Mouse (Mus musculus): ENCODE data around the gene Fstl4. TPM values are rescaled to one million over a fixed set of nuclear protein-coding genes. Genes with fewer than 3 reads are reported as not detected.

Fstl4 gene
- polyA plus RNA-seq, 1 experiment from 2014 or later = 5.7 TPM

- Histone ChIP-seq H3K4me1 (replicated peaks) (no peaks in the 10 kb centered on the region), H3K27ac (no peak overlapping the region), H3K4me2 (no peak overlapping the region), H3K4me3 (no peak overlapping the region), H3K9ac (no peak overlapping the region), H3K27me3 (no peaks in the 10 kb centered on the region), H3K9me3 (replicated peaks) (no peaks in the 10 kb centered on the region), H3K36me3 (no peaks in the 10 kb centered on the region)
- ATAC-seq (replicated peaks; ENCODE audit: insufficient number of reproducible peaks, insufficient read depth, low FRiP score, low read depth) = no peak
- 81% methylated on average over 10 of the region's 10 CpGs for WGBS
These were observed 376.4 kb downstream of the Fstl4 start for GRCm38 (mm10) chr11:53140722-53141400.

- H3K4me1 ChIP-seq (replicated peaks) = no peaks in the 10 kb centered on the region
- no peak for ATAC-seq (replicated peaks; ENCODE audit: insufficient number of reproducible peaks, insufficient read depth, low FRiP score, low read depth)
- no peak overlapping the region for H3K4me2 ChIP-seq
- no peaks in the 10 kb centered on the region for H3K9me3 ChIP-seq (replicated peaks)
- H3K36me3 ChIP-seq = no peaks in the 10 kb centered on the region
- 78% methylated on average over 5 of the region's 5 CpGs for WGBS
- no peak overlapping the region for H3K4me3 ChIP-seq
- H3K9ac ChIP-seq = no peak overlapping the region
- no peaks in the 10 kb centered on the region for H3K27me3 ChIP-seq
- no peak overlapping the region for H3K27ac ChIP-seq
These were observed 379.1 kb downstream of the Fstl4 start for GRCm38 (mm10) chr11:53143522-53143921.

GRCm38 (mm10) chr11:53144506-53144905 is 380.1 kb downstream of the Fstl4 start:
- WGBS = 59% methylated on average over 5 of the region's 5 CpGs
- no peaks in the 10 kb centered on the region for H3K36me3 ChIP-seq
- H3K4me1 ChIP-seq (replicated peaks) = no peaks in the 10 kb centered on the region
- no peak for ATAC-seq (replicated peaks; ENCODE audit: insufficient number of reproducible peaks, insufficient read depth, low FRiP score, low read depth)
- no peak overlapping the region for H3K27ac ChIP-seq
- no peak overlapping the region for H3K4me2 ChIP-seq
- no peak overlapping the region for H3K9ac ChIP-seq
- H3K4me3 ChIP-seq = no peak overlapping the region
- no peaks in the 10 kb centered on the region for H3K27me3 ChIP-seq
- H3K9me3 ChIP-seq (replicated peaks) = no peaks in the 10 kb centered on the region

- WGBS = 39% methylated on average over 4 of the region's 4 CpGs
- no peaks in the 10 kb centered on the region for H3K9me3 ChIP-seq (replicated peaks)
- H3K4me3 ChIP-seq = no peak overlapping the region
- no peak overlapping the region for H3K9ac ChIP-seq
- no peak overlapping the region for H3K27ac ChIP-seq
- H3K36me3 ChIP-seq = no peaks in the 10 kb centered on the region
- H3K4me2 ChIP-seq = no peak overlapping the region
- H3K27me3 ChIP-seq = no peaks in the 10 kb centered on the region
- H3K4me1 ChIP-seq (replicated peaks) = no peaks in the 10 kb centered on the region
- ATAC-seq (replicated peaks; ENCODE audit: insufficient number of reproducible peaks, insufficient read depth, low FRiP score, low read depth) = 0 out of 2 replicates have a peak, but pooled peaks have one; percentile 10
These were observed 381.9 kb downstream of the Fstl4 start for GRCm38 (mm10) chr11:53146290-53146689.

- WGBS = 80% methylated on average over 7 of the region's 7 CpGs
- ATAC-seq (replicated peaks; ENCODE audit: insufficient number of reproducible peaks, insufficient read depth, low FRiP score, low read depth) = no peak
These were observed 392.0 kb downstream of the Fstl4 start for GRCm38 (mm10) chr11:53156463-53156862.

GRCm38 (mm10) chr11:53157621-53158259 is 393.3 kb downstream of the Fstl4 start:
- Histone ChIP-seq H3K9me3 (replicated peaks) (no peaks in the 10 kb centered on the region), H3K36me3 (no peaks in the 10 kb centered on the region), H3K9ac (no peak overlapping the region), H3K4me2 (no peak overlapping the region), H3K4me3 (no peak overlapping the region), H3K27ac (no peak overlapping the region), H3K4me1 (replicated peaks) (no peaks in the 10 kb centered on the region), H3K27me3 (no peaks in the 10 kb centered on the region)
- ATAC-seq (replicated peaks; ENCODE audit: insufficient number of reproducible peaks, insufficient read depth, low FRiP score, low read depth) = no peak
- WGBS = 68% methylated on average over 6 of the region's 6 CpGs

More at GRCm38 (mm10) chr11:53156463-53156862, 392.0 kb downstream of the Fstl4 start:
- Histone ChIP-seq H3K9ac (no peak overlapping the region), H3K4me2 (no peak overlapping the region), H3K36me3 (no peaks in the 10 kb centered on the region), H3K27ac (no peak overlapping the region), H3K9me3 (replicated peaks) (no peaks in the 10 kb centered on the region), H3K27me3 (no peaks in the 10 kb centered on the region), H3K4me3 (no peak overlapping the region), H3K4me1 (replicated peaks) (no peaks in the 10 kb centered on the region)

GRCm38 (mm10) chr11:53162385-53162784 is 398.0 kb downstream of the Fstl4 start:
- Histone ChIP-seq H3K9me3 (replicated peaks) (no peaks in the 10 kb centered on the region), H3K36me3 (no peaks in the 10 kb centered on the region), H3K4me2 (no peak overlapping the region), H3K4me1 (replicated peaks) (no peaks in the 10 kb centered on the region), H3K9ac (no peak overlapping the region), H3K4me3 (no peak overlapping the region), H3K27me3 (no peaks in the 10 kb centered on the region), H3K27ac (no peak overlapping the region)
- WGBS = 81% methylated on average over 6 of the region's 6 CpGs
- no peak for ATAC-seq (replicated peaks; ENCODE audit: insufficient number of reproducible peaks, insufficient read depth, low FRiP score, low read depth)

- Histone ChIP-seq H3K4me3 (no peak overlapping the region), H3K27me3 (no peaks in the 10 kb centered on the region), H3K9me3 (replicated peaks) (no peaks in the 10 kb centered on the region), H3K36me3 (no peaks in the 10 kb centered on the region), H3K4me2 (no peak overlapping the region), H3K27ac (no peak overlapping the region), H3K4me1 (replicated peaks) (no peaks in the 10 kb centered on the region), H3K9ac (no peak overlapping the region)
- no peak for ATAC-seq (replicated peaks; ENCODE audit: insufficient number of reproducible peaks, insufficient read depth, low FRiP score, low read depth)
- 52% methylated on average over 2 of the region's 2 CpGs for WGBS
These were observed 402.0 kb downstream of the Fstl4 start for GRCm38 (mm10) chr11:53166478-53166877.

GRCm38 (mm10) chr11:53182177-53182852 is 417.9 kb downstream of the Fstl4 start:
- Histone ChIP-seq H3K9me3 (replicated peaks) (no peaks in the 10 kb centered on the region), H3K4me1 (replicated peaks) (peaks cover 20% of the 10 kb centered on the region), H3K27me3 (no peaks in the 10 kb centered on the region), H3K4me3 (no peak overlapping the region), H3K36me3 (no peaks in the 10 kb centered on the region), H3K4me2 (no peak overlapping the region), H3K9ac (no peak overlapping the region), H3K27ac (no peak overlapping the region)
- no peak for ATAC-seq (replicated peaks; ENCODE audit: insufficient number of reproducible peaks, insufficient read depth, low FRiP score, low read depth)
- 69% methylated on average over 13 of the region's 13 CpGs for WGBS

GRCm38 (mm10) chr11:53182858-53183257 is 418.4 kb downstream of the Fstl4 start:
- H3K4me3 ChIP-seq = no peak overlapping the region
- WGBS = 44% methylated on average over 4 of the region's 4 CpGs
- no peak for ATAC-seq (replicated peaks; ENCODE audit: insufficient number of reproducible peaks, insufficient read depth, low FRiP score, low read depth)
- H3K4me1 ChIP-seq (replicated peaks) = peaks cover 20% of the 10 kb centered on the region
- no peaks in the 10 kb centered on the region for H3K36me3 ChIP-seq
- no peak overlapping the region for H3K27ac ChIP-seq
- no peaks in the 10 kb centered on the region for H3K9me3 ChIP-seq (replicated peaks)
- no peak overlapping the region for H3K9ac ChIP-seq
- no peaks in the 10 kb centered on the region for H3K27me3 ChIP-seq
- H3K4me2 ChIP-seq = no peak overlapping the region

GRCm38 (mm10) chr11:53184046-53184445 is 419.6 kb downstream of the Fstl4 start:
- ATAC-seq (replicated peaks; ENCODE audit: insufficient number of reproducible peaks, insufficient read depth, low FRiP score, low read depth) = no peak
- no peak overlapping the region for H3K4me3 ChIP-seq
- no peaks in the 10 kb centered on the region for H3K27me3 ChIP-seq
- H3K9me3 ChIP-seq (replicated peaks) = no peaks in the 10 kb centered on the region
- no peak overlapping the region for H3K4me2 ChIP-seq
- H3K27ac ChIP-seq = no peak overlapping the region
- WGBS = 89% methylated on average over 7 of the region's 7 CpGs
- peaks cover 20% of the 10 kb centered on the region for H3K4me1 ChIP-seq (replicated peaks)
- no peak overlapping the region for H3K9ac ChIP-seq
- H3K36me3 ChIP-seq = no peaks in the 10 kb centered on the region

Measured in heart, embryonic 15.5 days (tissue).